Mouse (Mus musculus) liver, embryonic 11.5 days (tissue): ENCODE data around the gene 3100002H09Rik. TPM values are rescaled to one million over a fixed set of nuclear protein-coding genes. Genes with fewer than 3 reads are reported as not detected.

Experiments
- polyA plus RNA-seq: library from polyadenylated mRNA; unstranded; fragments of >200 nt; fragmentation: Nextera tagmentation; extraction: Ambion mirVana; gene quantifications from 2 replicates; pipeline ENCODE4 v1.2.1, GENCODE M21; 2014

3100002H09Rik gene
- polyA plus RNA-seq, 1 experiment from 2014 or later = not detected

Other genes starting within 250 kb of the 3100002H09Rik start
- 0.16 and 0.21 TPM in 2 replicates for gene Pou3f1, start 46.0 kb upstream of the 3100002H09Rik start, polyA plus RNA-seq
- gene Utp11, start 82.8 kb upstream of the 3100002H09Rik start, polyA plus RNA-seq = 73.3 and 80.5 TPM in 2 replicates
- 5.1 and 6.8 TPM in 2 replicates for gene Fhl3, start 89.9 kb upstream of the 3100002H09Rik start, polyA plus RNA-seq
- 172 and 182 TPM in 2 replicates for gene Sf3a3, start 104.0 kb upstream of the 3100002H09Rik start, polyA plus RNA-seq
- 58.2 and 63.3 TPM in 2 replicates for gene Inpp5b, start 131.0 kb upstream of the 3100002H09Rik start, polyA plus RNA-seq
- gene Mtf1, start 191.3 kb upstream of the 3100002H09Rik start, polyA plus RNA-seq = 21.2 and 24.2 TPM in 2 replicates
- gene Yrdc, start 239.9 kb upstream of the 3100002H09Rik start, polyA plus RNA-seq = 43.5 and 49.2 TPM in 2 replicates
- 25.5 and 26.2 TPM in 2 replicates for gene 1110065P20Rik, start 240.4 kb upstream of the 3100002H09Rik start, polyA plus RNA-seq